Mouse (Mus musculus): ENCODE results near the gene Olfr986. TPM values are rescaled to one million over a fixed set of nuclear protein-coding genes. Genes with fewer than 3 reads are reported as not detected.
"Not testable (repeated sequence)": the region's sequence is repeated elsewhere in the genome, so short reads cannot be mapped to it uniquely, and the experiment has no call there.

Olfr986 gene
- not detected for total RNA-seq (2021)
- long read RNA-seq, experiment 1: 0 reads
- long read RNA-seq, experiment 2: 0 reads

GRCm38 (mm10) chr9:40180620-40181019 is at the start of gene Olfr986:
TSS of gene Olfr986 (plus strand) at chr9:40180920.
- no peak for DNase-seq

DNA sequence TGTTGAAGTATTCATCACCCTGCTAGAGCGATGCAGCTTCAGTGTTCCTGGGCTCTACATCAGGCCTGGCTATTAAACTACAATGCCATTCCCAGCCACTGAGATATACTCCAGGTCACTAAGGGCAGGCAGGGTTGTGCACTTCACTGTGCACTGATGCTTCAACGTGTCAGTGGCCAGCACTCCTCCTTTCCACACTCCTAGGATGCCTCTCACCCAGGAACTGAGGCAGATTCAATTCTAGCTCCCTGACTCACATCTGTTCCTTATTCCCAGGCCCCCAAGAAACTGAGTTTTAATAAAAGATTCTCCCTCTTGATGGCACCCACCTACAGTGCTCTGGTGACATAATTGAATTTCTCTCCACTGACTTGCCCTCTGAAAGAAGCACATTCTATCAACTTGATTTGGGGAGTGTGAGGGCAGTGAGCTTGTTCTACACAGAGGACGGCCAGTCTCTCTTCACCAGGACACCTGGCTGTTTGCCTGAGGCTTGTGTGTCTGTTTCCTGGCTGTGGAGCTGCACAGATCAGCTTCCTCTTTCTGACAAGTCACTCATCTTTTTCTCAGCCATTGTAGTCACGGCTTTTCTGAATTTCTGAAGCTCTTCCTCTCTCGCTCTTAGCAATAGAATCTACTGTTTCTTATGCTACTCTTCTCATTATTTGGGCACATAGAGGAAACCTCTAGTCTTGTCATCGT is 43.6 kb upstream of the Olfr986 start:
- DNase-seq: no peak

DNA sequence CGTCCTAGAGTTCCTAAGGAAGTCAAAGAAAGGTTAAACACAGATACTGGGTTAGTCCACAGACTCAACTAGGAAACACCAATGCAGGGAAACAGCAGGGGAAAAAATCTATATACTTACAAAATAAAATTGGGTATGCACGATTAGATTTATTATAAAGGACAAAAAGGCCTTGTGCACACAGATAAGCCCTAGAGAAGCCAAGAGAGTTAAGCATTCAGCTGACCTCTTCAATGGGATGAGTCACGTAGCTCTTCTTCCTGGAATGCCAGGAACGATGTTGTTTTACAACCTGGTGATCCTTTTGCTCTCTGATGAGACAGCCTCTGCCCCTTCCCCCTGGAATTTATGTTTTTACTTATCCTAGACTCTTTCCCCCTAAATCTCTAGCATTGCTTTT is 41.2 kb upstream of the Olfr986 start:
- DNase-seq: peak in 1 of 2 experiments; percentile 9

GRCm38 (mm10) chr9:40141544-40141943 is 39.2 kb upstream of the Olfr986 start:
- no peak for DNase-seq

GRCm38 (mm10) chr9:40155118-40155644 is 25.5 kb upstream of the Olfr986 start:
- no peak for DNase-seq

- DNase-seq: no peak
These were observed 14.3 kb upstream of the Olfr986 start for GRCm38 (mm10) chr9:40166446-40166845.

- no peak for DNase-seq
These were observed 3.7 kb upstream of the Olfr986 start for GRCm38 (mm10) chr9:40177017-40177416.

- not testable (repeated sequence) for DNase-seq
These were observed 4.4 kb downstream of the Olfr986 start for GRCm38 (mm10) chr9:40185166-40185565.

DNA sequence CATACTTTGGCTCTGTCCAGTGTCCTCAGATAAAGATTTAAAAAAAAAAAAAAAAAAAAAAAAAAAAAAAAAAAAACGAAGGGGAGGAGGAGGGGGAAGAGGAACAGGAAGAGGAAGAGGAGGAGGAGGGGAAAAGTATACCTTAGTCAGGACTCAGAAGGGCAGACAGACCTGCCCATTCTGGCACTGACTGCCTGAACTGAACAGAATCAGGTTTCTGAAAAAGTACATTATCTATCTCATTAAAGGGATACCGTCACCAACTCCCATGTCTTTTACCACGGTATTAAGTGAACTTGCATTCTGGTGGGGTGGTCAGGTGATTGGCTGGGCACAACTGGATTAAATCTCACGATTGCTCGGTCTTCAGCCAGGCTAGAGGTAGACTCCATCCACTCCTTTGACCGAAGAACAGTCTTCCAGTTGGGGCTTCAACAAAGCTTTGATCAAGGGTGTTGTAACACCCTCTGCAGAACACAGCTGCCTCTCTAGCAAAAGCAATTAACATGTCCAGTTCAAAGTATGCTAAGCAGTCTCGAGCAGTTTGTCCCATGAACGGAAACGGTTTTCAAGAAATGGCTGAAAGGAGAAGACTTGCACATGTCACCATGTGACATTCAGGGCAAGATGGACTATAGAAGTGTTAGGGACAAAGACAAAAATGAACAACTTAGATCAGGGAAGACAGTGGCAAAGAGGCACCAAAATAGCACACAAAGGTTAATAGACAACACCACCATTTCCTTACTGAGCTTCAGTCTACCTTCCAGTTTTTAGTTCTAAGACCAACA is 10.6 kb downstream of the Olfr986 start:
- no peak for DNase-seq

DNA sequence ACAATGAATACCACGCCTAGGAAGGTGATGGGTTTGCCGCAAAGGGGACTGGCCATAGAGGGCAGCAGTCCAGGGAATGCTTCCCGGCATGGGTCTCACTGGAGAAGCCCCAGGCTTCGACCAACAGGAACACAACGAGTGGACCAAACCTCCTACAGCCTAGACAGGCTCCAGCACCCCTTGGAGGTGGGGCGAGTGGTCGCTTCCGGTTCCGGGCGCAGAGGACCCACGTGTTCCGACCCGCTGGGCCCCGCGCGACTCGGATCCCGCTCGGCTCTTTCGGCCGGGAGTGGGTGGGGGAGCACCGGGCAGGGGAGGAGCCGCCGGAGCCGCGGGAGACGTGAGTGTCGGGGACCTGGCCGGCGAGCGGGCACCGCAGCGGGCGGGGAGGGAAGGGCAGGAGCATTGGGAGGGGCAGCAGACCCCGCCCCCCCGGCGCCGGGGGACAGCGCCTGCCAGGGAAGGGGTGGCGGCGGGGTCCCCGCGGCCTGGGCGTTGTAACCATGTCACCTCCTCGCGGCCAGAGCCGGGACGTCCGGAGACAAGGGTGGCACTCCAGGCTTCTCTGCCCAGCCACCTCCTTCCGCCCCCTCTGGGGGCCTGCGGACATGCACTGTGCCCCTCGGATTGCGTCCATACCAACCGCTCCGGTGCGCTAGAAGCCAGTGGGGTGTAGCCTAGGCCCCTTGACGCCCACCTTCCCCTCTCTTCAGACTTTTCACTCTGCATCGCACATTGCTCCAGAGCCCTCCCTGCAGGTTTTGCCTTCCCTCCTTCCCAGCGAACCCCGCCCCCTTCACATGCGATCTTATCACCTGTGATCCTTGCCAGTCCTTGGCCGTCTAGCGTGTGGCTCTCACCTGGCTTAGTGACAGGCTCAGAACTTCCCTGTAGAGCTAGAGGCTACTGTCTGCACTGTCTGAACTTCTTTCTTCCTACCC is 11.6 kb downstream of the Olfr986 start, which contains the start of gene Zfp202:
Gene Zfp202, plus strand, starts transcription at position 219 of the 941 bp plus-strand sequence.
- peak; percentile 92 to 93 for DNase-seq

DNA sequence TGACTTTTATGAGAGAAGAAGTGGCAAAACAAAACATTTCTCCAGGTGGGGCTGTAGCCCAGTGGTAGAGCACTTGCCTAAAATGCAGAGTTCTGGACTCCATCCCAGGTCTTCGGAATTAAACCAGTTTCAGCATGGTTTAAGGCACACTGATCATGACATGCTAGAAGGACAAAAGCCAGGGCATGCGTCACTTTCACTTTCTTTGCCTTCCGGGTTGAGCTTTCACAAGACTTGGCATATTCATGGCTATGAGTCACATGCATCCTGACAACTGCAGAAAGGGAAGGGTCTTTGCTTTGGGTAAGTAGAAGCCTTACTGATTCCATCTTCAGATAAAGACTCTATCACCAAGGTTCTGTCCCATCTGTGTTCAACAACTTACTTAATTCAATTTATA is 15.3 kb downstream of the Olfr986 start:
- DNase-seq: peak; percentile 76

DNA sequence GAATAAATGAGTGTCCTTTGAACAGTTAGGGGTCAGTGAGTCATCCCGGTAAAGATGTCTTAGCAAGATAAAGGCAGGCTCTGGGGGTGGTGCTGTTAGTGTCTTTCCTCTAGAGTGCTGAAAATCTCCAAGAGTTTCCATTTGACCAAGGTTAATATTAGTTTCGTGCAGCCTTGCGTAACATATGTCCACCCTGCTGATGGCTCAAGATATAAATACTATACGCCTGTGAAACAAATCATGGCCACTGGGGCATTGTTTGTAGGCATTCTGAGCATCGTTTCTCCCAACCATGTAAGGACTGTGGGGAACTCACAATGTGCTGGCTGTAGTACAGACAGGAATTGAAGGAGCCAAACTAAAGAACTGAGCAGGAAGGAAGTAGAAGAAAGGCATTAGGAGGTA is 25.8 kb downstream of the Olfr986 start:
- no peak for DNase-seq

DNA sequence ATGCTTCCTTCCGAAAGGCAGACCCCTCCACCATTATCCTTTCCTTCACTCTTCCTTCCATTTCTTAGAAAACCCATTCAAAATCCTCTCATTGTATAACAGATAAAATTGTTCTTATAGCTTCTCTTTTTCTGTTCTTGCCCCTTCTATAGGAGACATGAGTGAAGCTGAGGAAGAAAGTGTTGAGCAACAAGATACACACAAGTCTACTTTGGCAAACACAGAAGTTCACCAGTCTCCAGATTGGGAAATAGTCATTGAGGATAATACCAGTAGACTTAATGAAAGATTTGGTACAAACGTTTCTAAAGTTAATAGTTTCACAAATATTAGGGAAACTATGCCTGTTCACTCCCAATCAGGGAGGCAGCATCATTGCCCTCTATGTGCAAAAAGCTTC is 30.0 kb downstream of the Olfr986 start:
- DNase-seq: no peak

GRCm38 (mm10) chr9:40214058-40214457 is 33.3 kb downstream of the Olfr986 start:
- DNase-seq: no peak

DNA sequence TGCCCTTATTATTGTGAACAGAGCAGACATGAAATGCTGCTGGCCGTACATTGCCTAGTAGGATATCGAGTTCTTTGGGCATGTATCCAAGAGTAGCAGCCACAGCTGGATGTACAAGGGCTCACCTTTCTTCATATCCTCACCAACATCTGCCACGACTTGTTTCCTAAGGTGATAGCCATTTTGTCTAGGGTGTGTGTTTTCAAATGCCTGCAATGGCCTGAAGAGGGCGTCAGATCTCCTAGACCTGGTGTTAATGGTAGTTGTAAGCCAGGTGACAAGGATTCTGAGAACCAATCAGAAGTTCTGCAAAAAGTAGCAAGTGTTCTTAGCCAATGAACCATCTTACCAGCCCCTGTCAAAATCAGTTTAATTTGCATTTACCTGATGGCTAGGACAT is 35.9 kb downstream of the Olfr986 start:
- DNase-seq: no peak

DNA sequence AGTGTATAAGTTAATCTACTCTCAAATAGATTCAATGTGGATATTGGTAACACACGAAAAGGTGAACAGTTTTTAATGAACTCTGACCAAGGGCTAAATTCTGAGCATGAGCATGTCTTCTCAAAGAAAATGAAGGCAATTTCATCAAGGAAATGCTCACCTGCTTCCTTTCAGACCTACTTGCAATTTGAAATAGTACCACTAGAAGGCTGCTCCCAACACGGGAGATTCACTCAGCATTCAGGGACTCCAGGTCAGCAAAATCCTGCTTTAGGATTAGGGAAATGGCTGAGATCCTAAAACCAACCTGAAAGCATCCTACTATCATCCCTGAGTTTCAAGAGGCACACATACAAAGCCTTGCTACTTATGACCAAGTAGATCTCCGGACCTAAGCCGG is 43.6 kb downstream of the Olfr986 start:
- DNase-seq: no peak

DNA sequence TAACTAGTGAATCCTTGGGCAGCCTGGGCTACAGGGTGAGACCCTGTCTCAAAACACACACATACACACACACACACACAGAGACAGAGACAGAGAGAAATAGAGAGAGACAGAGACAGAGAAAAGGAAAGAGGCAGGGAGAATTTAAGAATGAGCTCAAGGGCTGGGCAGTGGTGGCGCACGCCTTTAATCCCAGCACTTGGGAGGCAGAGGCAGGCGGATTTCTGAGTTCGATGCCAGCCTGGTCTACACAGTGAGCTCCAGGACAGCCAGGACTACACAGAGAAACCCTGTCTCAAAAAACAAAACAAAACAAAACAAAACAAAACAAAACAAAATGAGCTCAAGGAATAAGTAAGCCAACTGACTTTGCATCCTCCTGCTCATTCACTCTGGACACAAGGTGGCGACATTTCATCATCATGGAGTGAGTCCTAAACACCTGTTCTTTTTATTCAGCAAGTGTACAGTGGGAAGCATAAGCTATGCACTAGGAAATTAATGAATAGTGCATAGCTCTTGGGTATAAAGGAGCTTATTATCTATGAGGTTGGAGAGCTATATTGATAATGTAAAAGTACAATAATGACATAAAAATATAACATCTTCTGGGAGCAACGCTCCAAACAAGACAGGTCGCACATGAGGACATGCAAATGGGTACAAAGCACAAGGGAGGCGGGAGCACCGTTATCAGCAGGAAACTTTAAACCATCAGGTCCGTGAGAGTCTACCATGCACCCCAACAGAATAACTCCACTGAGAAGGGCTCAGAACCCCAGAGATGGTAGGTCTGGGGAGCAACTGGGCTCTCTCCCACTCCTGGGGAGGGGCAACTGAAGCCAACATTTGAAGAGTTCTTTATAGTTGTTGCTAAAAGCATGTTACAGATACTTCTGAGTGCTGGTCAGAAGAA is 47.4 kb downstream of the Olfr986 start:
- DNase-seq: peak; percentile 40 to 49

GRCm38 (mm10) chr9:40228804-40229331 is 48.1 kb downstream of the Olfr986 start:
- DNase-seq: no peak

- no peak for DNase-seq
These were observed 48.8 kb downstream of the Olfr986 start for GRCm38 (mm10) chr9:40229479-40229878.

- no peak for DNase-seq
These were observed 50.3 kb downstream of the Olfr986 start for GRCm38 (mm10) chr9:40231019-40231418.
